Mouse (Mus musculus): ENCODE data around the gene Slc38a10.

Gene Slc38a10

GRCm38 (mm10) chr11:120103431-120103997, 47.6 kb downstream of the Slc38a10 start:
- no peak for DNase-seq (ENCODE audit: low spot score)

GRCm38 (mm10) chr11:120101036-120101435, 50.1 kb downstream of the Slc38a10 start:
- peak; percentile 66 for DNase-seq (ENCODE audit: low spot score)

GRCm38 (mm10) chr11:120098588-120099511, 52.3 kb downstream of the Slc38a10 start, which contains the start of the genes Tepsin and Ndufaf8:
Tepsin (minus strand) TSS chr11:120098731.
Ndufaf8 (plus strand) TSS chr11:120098928.
- peak; percentile 100 for DNase-seq (ENCODE audit: low spot score)

- no peak for DNase-seq (ENCODE audit: low spot score)
Measured at GRCm38 (mm10) chr11:120092817-120093591, 58.1 kb downstream of the Slc38a10 start.

GRCm38 (mm10) chr11:120090661-120091060, 60.5 kb downstream of the Slc38a10 start:
- DNase-seq (ENCODE audit: low spot score), result no peak

GRCm38 (mm10) chr11:120086702-120087152, 64.4 kb downstream of the Slc38a10 start, which contains the start of gene Cep131:
Cep131 (minus strand) TSS chr11:120086827.
- peak; percentile 97 for DNase-seq (ENCODE audit: low spot score)

- no peak for DNase-seq (ENCODE audit: low spot score)
Measured at GRCm38 (mm10) chr11:120085891-120086627, 65.1 kb downstream of the Slc38a10 start.

- no peak for DNase-seq (ENCODE audit: low spot score)
Measured at GRCm38 (mm10) chr11:120080282-120080681, 70.9 kb downstream of the Slc38a10 start.

GRCm38 (mm10) chr11:120076191-120076590, 75.0 kb downstream of the Slc38a10 start:
- DNase-seq (ENCODE audit: low spot score), result no peak

GRCm38 (mm10) chr11:120072986-120073647, 78.0 kb downstream of the Slc38a10 start:
- DNase-seq (ENCODE audit: low spot score), result no peak

GRCm38 (mm10) chr11:120071731-120072320, 79.3 kb downstream of the Slc38a10 start:
- DNase-seq (ENCODE audit: low spot score), result no peak

- DNase-seq (ENCODE audit: low spot score), result no peak
Measured at GRCm38 (mm10) chr11:120071065-120071464, 80.1 kb downstream of the Slc38a10 start.

GRCm38 (mm10) chr11:120070286-120070930, 80.7 kb downstream of the Slc38a10 start:
- no peak for DNase-seq (ENCODE audit: low spot score)

GRCm38 (mm10) chr11:120069261-120069660, 81.9 kb downstream of the Slc38a10 start:
- no peak for DNase-seq (ENCODE audit: low spot score)

- DNase-seq (ENCODE audit: low spot score), result no peak
Measured at GRCm38 (mm10) chr11:120067834-120068233, 83.3 kb downstream of the Slc38a10 start.

- DNase-seq (ENCODE audit: low spot score), result peak; percentile 43
Measured at GRCm38 (mm10) chr11:120065291-120065690, 85.9 kb downstream of the Slc38a10 start.

- no peak for DNase-seq (ENCODE audit: low spot score)
Measured at GRCm38 (mm10) chr11:120064668-120065040, 86.5 kb downstream of the Slc38a10 start.

- DNase-seq (ENCODE audit: low spot score), result no peak
Measured at GRCm38 (mm10) chr11:120064006-120064667, 87.0 kb downstream of the Slc38a10 start.

- DNase-seq (ENCODE audit: low spot score), result no peak
Measured at GRCm38 (mm10) chr11:120063326-120063725, 87.8 kb downstream of the Slc38a10 start.

All from yolk sac, embryonic 10.5 days (tissue).